Mouse (Mus musculus): ENCODE data around the gene Rrp7a.

Rrp7a gene

GRCm38 (mm10) chr15:83068270-83068669, 54.3 kb downstream of the Rrp7a start:
- DNase-seq (ENCODE audit: low spot score in 2 of 2) = no peak

DNA sequence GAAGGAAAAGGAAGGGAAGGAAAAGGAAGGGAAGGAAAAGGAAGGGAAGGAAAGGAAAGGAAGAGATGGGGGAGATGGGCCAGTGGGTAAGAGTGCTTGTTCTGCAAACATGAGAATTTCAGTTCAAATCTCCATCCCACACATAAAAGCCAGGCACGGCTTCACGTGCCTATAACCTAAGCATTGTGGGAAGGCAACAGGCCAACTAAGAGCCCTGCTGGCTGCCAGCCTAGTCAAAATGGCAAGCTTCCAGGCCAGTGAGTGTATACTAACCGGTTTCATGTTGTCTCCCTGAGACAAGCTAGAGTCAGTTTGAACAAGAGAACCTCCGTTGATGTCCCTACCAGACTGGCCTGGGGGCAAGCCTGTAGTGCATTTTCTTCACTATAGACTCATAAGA, 57.1 kb downstream of the Rrp7a start:
- no peak for DNase-seq (ENCODE audit: low spot score in 2 of 2)
